Mouse (Mus musculus) midbrain, embryonic 14.5 days (tissue): ENCODE results near the gene Rtn4rl2. TPM values are rescaled to one million over a fixed set of nuclear protein-coding genes. Genes with fewer than 3 reads are reported as not detected.

Source experiments
- ATAC-seq: fragments of 200-750 bp; cut with Nextera tagmentation; 2 replicates; pipeline ENCODE4 v1.8.0; 2017; ENCODE audit warnings: moderate number of reproducible peaks, moderate library complexity; ENCODE audit not compliant: low FRiP score, low TSS enrichment
- DNase-seq: peaks from one replicate; pipeline ENCODE4 v3.0.0-alpha.2; 2015
- H3K27ac ChIP-seq: fragments of 300-500 bp; sonication (generic); replicated peaks from 2 replicates; pipeline ENCODE4 v1.5.1; 2014; ENCODE audit warnings: mild to moderate bottlenecking, low read depth, low read length, moderate library complexity
- H3K27me3 ChIP-seq: fragments of 300-500 bp; sonication (generic); 2 replicates; pipeline ENCODE4 v1.6.1; 2014; ENCODE audit warnings: low read length, control low read depth, mixed read lengths; ENCODE audit not compliant: control insufficient read depth, insufficient read depth
- H3K36me3 ChIP-seq: fragments of 300-500 bp; sonication (generic); 2 replicates; pipeline ENCODE4 v1.6.1; 2014; ENCODE audit warnings: low read length, control low read depth; ENCODE audit not compliant: control insufficient read depth, insufficient read depth
- H3K4me1 ChIP-seq: fragments of 300-500 bp; sonication (generic); 2 replicates; pipeline ENCODE4 v1.6.1; 2014; ENCODE audit warnings: mild to moderate bottlenecking, antibody characterized with exemption, low read length, control low read depth; ENCODE audit not compliant: control insufficient read depth, insufficient read depth
- H3K4me2 ChIP-seq: fragments of 300-500 bp; sonication (generic); 2 replicates; pipeline ENCODE4 v1.6.1; 2014; ENCODE audit warnings: mild to moderate bottlenecking, low read length, moderate library complexity
- H3K4me3 ChIP-seq: fragments of 300-500 bp; sonication (generic); replicated peaks from 2 replicates; pipeline ENCODE4 v1.5.1; 2014; ENCODE audit warnings: low read depth, low read length
- H3K9ac ChIP-seq: fragments of 300-500 bp; sonication (generic); replicated peaks from 2 replicates; pipeline ENCODE4 v1.6.1; 2014; ENCODE audit warnings: mild to moderate bottlenecking, low read length, moderate library complexity
- H3K9me3 ChIP-seq: fragments of 300-500 bp; sonication (generic); 2 replicates; pipeline ENCODE4 v1.6.1; 2016; ENCODE audit warnings: low read length, control low read depth, mixed read lengths; ENCODE audit not compliant: control insufficient read depth
- WGBS: fragments of 180-500 bp; shearing (Covaris S2); extraction: QIAGEN DNeasy Blood & Tissue Kit; methylation state at CpG from one replicate; pipeline ENCODE4 v1.1.7; 2014; 5-methylcytosine and 5-hydroxymethylcytosine counted together
- polyA plus RNA-seq: library from polyadenylated mRNA; unstranded; fragments of >200 nt; fragmentation: Nextera tagmentation; extraction: Ambion mirVana; gene quantifications from 2 replicates; pipeline ENCODE4 v1.2.1, GENCODE M21; 2014

The Rtn4rl2 gene
- polyA plus RNA-seq, 1 experiment from 2014 or later, result 4.5 TPM

DNA sequence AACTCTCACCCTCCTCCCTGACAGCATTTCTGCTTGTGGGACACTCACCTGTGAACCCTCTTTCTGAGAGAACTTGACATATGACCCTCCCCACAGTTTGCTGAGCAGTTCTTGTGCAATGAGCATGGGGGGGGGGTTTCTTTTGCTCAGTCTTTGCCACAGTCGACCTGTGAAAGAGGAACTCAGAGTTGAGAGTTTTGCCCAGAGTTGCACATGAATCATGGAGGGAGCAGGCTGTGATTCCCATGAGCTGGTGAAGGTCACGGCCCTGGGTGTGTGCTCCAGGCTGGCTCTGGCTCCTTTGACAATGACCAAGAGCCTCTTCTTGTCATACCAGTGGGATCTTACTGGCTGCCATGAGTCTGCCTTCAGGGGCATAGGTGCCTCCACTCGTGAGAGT lies 24.3 kb downstream of the Rtn4rl2 start:
- no peaks in the 10 kb centered on the region for H3K9me3 ChIP-seq
- peaks cover 6% of the 10 kb centered on the region; the same call in 1 of the 2 replicates for H3K4me1 ChIP-seq
- H3K27ac ChIP-seq, result no peak overlapping the region
- 86% methylated on average over 3 of the region's 3 CpGs for WGBS
- 0 out of 2 replicates have a peak, but pooled peaks cover 14% of the 10 kb centered on the region for H3K27me3 ChIP-seq
- H3K4me3 ChIP-seq, result no peak overlapping the region
- ATAC-seq (no peak), DNase-seq (no peak)
- no peak overlapping the region for H3K4me2 ChIP-seq
- H3K36me3 ChIP-seq, result no peaks in the 10 kb centered on the region
- H3K9ac ChIP-seq, result no peak overlapping the region

DNA sequence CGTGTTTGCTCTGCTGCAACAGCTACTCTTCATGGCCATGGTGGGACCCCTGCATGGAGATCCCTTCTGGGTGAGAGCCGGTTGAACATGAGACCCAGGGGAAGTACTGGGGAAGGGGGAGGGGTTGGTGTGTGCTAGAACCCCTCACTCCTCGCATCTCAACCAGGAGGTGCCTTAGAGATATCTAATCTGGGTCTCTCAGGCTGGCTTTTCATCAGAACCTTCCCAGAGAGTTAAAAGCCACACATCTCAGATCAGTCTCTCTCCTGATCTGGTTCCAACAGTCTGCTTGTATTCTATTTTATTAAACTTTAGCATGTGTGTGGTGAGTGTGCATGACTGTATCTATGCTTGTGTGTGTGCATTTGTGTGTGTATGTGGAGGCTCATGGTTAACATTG lies 25.1 kb downstream of the Rtn4rl2 start:
- Histone ChIP-seq H3K9me3 (no peaks in the 10 kb centered on the region), H3K4me3 (no peak overlapping the region), H3K36me3 (no peaks in the 10 kb centered on the region), H3K4me1 (peaks cover 6% of the 10 kb centered on the region; the same call in 1 of the 2 replicates), H3K9ac (no peak overlapping the region), H3K4me2 (no peak overlapping the region), H3K27ac (no peak overlapping the region), H3K27me3 (0 out of 2 replicates have a peak, but pooled peaks cover 6% of the 10 kb centered on the region)
- no peak for DNase-seq
- ATAC-seq, result no peak
- 88% methylated on average over 3 of the region's 3 CpGs for WGBS

DNA sequence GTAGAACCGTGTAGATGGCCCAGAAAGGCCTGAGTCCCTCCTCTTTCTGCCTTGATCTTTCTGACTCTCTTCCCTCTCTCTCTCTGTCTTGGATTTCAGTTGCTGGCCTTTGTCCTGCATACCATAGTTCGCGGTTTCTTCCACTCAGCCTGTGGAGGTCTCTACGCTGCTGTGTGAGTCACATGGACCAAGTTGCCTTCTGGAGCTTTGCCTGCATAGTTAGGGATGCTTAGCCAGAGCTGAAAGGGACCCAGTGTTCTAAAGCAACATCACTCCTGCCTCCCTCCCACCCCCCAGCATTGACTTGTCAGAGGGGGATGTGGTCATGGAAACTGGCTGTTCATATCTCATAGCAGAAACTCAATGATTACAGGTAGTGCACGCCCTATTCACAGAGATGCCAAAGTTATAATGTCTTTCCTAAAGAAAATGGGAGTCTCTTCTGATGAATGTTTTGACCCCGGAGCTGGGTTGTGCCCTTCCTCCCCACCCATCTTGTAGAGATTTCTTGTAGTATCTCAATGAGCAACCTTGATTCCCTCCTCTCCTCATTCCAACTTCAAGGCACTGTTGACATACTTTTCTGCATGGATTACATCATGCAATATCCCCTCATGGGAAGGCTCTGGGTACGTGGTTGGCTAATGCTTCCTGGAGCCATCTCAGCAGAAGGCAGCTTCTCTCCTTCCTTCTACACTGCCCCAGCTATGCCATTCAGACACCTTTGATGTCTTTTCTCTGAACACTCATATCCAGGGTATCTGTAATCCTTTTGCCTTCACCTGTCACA lies 26.3 kb downstream of the Rtn4rl2 start:
- Histone ChIP-seq H3K4me3 (no peak overlapping the region), H3K27ac (no peak overlapping the region), H3K4me2 (no peak overlapping the region), H3K9me3 (no peaks in the 10 kb centered on the region), H3K4me1 (no peaks in the 10 kb centered on the region), H3K27me3 (no peaks in the 10 kb centered on the region), H3K9ac (no peak overlapping the region), H3K36me3 (no peaks in the 10 kb centered on the region)
- 90% methylated on average over 7 of the region's 7 CpGs for WGBS
- ATAC-seq (no peak), DNase-seq (no peak)

DNA sequence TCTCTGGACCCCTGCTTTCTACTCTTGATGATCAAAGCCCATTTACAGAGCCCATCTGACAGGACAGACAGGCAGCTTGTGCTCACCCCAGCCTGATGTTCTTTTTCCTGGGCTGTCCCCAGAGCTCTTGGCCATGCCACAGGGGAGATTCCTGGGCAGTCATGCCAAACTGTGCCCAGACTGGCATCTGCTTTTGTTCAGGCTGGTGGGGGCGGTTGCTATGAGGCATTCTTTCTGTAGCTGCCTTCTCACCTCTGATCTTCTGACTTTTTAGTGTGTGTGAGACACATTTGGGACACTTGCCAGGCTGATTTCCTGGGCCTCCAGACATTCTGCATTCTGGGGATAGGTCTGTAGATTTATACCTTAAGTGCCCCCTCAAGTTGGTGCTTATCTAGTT lies 28.0 kb downstream of the Rtn4rl2 start:
- ATAC-seq (no peak), DNase-seq (no peak)
- H3K36me3 ChIP-seq, result no peaks in the 10 kb centered on the region
- no peaks in the 10 kb centered on the region for H3K4me1 ChIP-seq
- WGBS, result 97% methylated on average over 1 of the region's 1 CpGs
- no peak overlapping the region for H3K4me2 ChIP-seq
- H3K27me3 ChIP-seq, result no peaks in the 10 kb centered on the region
- no peaks in the 10 kb centered on the region for H3K9me3 ChIP-seq
- H3K27ac ChIP-seq, result no peak overlapping the region
- H3K9ac ChIP-seq, result no peak overlapping the region
- H3K4me3 ChIP-seq, result no peak overlapping the region

DNA sequence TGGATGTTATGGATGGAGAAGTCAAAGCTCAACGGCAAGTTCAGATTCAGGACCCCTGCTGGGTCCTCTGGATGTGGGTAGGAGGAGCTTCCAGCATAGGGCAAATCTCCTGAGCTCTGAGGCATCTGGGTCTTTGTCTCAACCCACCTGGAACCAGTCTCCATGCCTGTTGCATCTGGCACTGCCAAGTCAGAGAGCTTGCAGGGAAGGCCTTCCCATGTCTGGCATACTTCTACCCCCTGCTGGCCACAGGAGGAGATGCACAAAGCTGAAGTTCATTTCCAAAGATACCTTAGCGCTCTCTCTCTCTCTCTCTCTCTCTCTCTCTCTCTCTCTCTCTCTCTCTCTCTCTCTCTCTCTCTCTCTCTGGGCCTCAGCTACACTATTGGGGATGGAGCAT lies 30.8 kb downstream of the Rtn4rl2 start:
- Histone ChIP-seq H3K4me2 (no peak overlapping the region), H3K4me3 (no peak overlapping the region), H3K27me3 (no peaks in the 10 kb centered on the region), H3K36me3 (no peaks in the 10 kb centered on the region), H3K27ac (no peak overlapping the region), H3K9ac (no peak overlapping the region), H3K4me1 (no peaks in the 10 kb centered on the region), H3K9me3 (no peaks in the 10 kb centered on the region)
- ATAC-seq, result peak; percentile 54; the same call in 1 of the 2 replicates
- 68% methylated on average over 2 of the region's 2 CpGs for WGBS
- DNase-seq, result peak; percentile 76

DNA sequence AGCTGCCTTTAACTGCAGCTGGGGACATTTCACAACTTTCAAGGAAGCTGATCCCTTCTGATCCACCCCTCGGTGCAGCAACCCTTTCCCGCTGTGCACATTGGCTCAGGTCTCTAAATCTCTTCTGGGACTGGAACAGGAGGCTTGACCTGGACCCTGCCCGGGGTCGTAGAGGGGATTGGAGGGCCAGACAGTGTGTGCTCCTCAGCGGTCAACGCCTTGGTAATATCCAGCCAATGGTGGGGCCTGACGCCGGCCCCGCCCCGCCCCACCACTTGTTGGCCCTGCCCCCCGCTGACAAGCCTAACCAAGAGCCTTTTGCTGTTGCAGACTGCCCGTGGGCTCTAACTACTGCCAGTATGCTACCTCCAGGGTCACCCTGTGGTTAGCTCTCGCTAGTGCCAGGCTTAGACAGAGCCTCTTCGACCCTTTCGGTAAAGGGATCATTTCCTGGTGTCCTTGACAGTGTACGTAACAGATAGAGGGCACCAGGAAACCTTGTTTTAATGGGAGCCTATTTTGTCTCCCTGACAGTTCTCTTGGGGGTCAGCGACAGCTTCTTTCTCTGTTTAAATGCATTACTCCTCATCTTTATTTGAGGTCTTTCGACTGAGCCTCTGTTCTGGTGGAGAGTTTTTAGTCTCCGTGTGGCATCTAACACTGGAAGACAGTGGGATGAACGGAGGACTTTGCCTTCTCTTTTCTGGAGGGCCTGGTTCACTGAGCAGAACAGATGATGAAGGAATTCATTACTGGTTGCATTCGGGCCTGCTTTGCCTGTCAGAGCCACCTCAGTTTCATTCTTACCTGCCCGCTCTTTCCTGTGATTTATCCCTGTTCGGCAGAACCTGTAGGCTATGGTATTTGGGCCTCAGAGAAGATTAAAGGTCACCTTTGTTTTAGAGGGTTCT lies 35.1 kb downstream of the Rtn4rl2 start:
- H3K9me3 ChIP-seq, result no peaks in the 10 kb centered on the region
- no peaks in the 10 kb centered on the region for H3K4me1 ChIP-seq
- H3K4me2 ChIP-seq, result peak overlapping the region; percentile 19
- no peak overlapping the region for H3K27ac ChIP-seq
- DNase-seq (no peak), ATAC-seq (no peak)
- H3K36me3 ChIP-seq, result no peaks in the 10 kb centered on the region
- H3K9ac ChIP-seq, result no peak overlapping the region
- H3K27me3 ChIP-seq, result no peaks in the 10 kb centered on the region
- H3K4me3 ChIP-seq, result no peak overlapping the region
- 34% methylated on average over 23 of the region's 23 CpGs for WGBS

DNA sequence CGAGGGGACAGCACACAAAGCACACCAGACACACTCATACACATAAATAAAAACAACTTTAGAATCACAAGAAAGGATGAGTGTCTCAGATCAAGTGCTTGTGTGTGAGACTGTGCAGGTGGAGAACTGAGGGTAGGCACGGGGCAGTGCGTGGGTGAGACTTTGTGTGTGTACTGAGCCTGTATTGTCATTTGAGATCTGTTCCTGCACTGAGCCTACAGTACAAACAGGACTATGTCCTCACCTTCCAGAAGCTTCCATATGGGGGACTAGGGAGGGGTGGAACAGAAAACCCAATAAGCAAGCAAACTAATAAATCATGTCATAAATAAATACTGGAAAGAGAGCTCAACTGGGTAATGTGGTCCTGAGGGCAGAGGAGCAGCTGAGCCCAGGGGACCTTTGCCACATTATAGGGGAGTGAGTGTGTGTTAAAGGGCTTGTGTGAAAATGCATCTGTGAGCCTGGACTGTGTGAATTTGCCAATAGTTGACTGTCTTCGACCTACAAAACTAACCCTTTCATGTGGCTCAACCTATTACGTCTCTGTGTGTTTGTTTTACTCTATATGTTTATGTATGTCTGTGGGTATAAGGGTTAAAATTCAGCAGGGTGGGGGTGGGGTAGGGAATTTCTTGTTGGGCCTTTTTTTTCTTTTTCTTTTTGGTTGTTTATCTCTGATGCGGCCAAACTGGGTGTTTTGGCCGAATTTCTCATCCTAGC lies 35.9 kb downstream of the Rtn4rl2 start:
- Histone ChIP-seq H3K9me3 (no peaks in the 10 kb centered on the region), H3K4me2 (no peak overlapping the region), H3K27ac (no peak overlapping the region), H3K9ac (no peak overlapping the region), H3K4me1 (no peaks in the 10 kb centered on the region), H3K27me3 (no peaks in the 10 kb centered on the region), H3K36me3 (no peaks in the 10 kb centered on the region), H3K4me3 (no peak overlapping the region)
- ATAC-seq, result no peak
- 62% methylated on average over 7 of the region's 7 CpGs for WGBS
- no peak for DNase-seq

DNA sequence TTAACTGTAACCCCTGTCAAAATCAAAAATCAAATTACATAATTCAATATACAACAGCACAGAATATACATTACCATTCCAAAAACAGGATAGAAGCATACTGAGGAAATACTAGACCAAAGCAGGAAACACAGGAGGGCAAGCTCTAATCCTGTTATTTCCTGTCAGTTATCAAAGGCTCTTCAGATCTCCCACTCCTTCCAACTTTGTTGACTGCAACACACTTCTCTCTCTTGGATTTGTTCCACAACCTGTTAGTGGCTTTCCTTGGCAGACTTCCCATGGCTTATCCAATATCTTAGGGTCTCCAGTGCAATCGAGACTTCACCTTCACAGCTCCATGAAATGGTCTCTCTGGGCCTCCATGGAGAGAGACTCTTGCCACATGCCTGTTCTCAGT lies 41.3 kb downstream of the Rtn4rl2 start:
- no peak overlapping the region for H3K9ac ChIP-seq
- H3K27me3 ChIP-seq, result peaks cover 12% of the 10 kb centered on the region
- 93% methylated on average over 1 of the region's 1 CpGs for WGBS
- H3K27ac ChIP-seq, result no peak overlapping the region
- ATAC-seq, result no peak
- DNase-seq, result no peak
- no peak overlapping the region for H3K4me2 ChIP-seq
- peaks cover 5% of the 10 kb centered on the region; the same call in 1 of the 2 replicates for H3K4me1 ChIP-seq
- H3K4me3 ChIP-seq, result no peak overlapping the region
- H3K9me3 ChIP-seq, result no peaks in the 10 kb centered on the region
- no peaks in the 10 kb centered on the region for H3K36me3 ChIP-seq
